Mouse (Mus musculus): ENCODE results near the gene Fignl2. TPM values are rescaled to one million over a fixed set of nuclear protein-coding genes. Genes with fewer than 3 reads are reported as not detected.

The Fignl2 gene
- polyA plus RNA-seq, 1 experiment from 2014 or later: 0.26 TPM

GRCm38 (mm10) chr15:101005717-101006116 lies 72.7 kb downstream of the Fignl2 start:
- no peak for DNase-seq (ENCODE audit: low spot score)

GRCm38 (mm10) chr15:101004538-101004937 lies 73.8 kb downstream of the Fignl2 start:
- peak; percentile 23 for DNase-seq (ENCODE audit: low spot score)
- Histone ChIP-seq H3K9ac (ENCODE audit: low read depth, low read length) (no peak overlapping the region), H3K27me3 (replicated peaks; ENCODE audit: control insufficient read depth, insufficient read depth, low read length) (no peaks in the 10 kb centered on the region), H3K27ac (replicated peaks; ENCODE audit: low read depth, low read length) (no peak overlapping the region), H3K4me1 (ENCODE audit: control insufficient read depth, insufficient read depth, low read length) (no peaks in the 10 kb centered on the region), H3K4me3 (ENCODE audit: low read depth, low read length) (no peak overlapping the region), H3K9me3 (ENCODE audit: control insufficient read depth, low read length) (no peaks in the 10 kb centered on the region), H3K36me3 (ENCODE audit: control insufficient read depth, insufficient read depth, low read length) (no peaks in the 10 kb centered on the region), H3K4me2 (ENCODE audit: low read depth, low read length) (no peak overlapping the region)
- WGBS: 58% methylated on average over 3 of the region's 3 CpGs
- peak; percentile 62; the same call in 1 of the 2 replicates for ATAC-seq (ENCODE audit: low read depth)

More at GRCm38 (mm10) chr15:101005717-101006116, 72.7 kb downstream of the Fignl2 start:
- no peaks in the 10 kb centered on the region for H3K36me3 ChIP-seq (ENCODE audit: control insufficient read depth, insufficient read depth, low read length)
- H3K27ac ChIP-seq (replicated peaks; ENCODE audit: low read depth, low read length): no peak overlapping the region
- H3K4me2 ChIP-seq (ENCODE audit: low read depth, low read length): no peak overlapping the region
- no peaks in the 10 kb centered on the region for H3K9me3 ChIP-seq (ENCODE audit: control insufficient read depth, low read length)
- ATAC-seq (ENCODE audit: low read depth): no peak
- H3K4me1 ChIP-seq (ENCODE audit: control insufficient read depth, insufficient read depth, low read length): no peaks in the 10 kb centered on the region
- no peak overlapping the region for H3K4me3 ChIP-seq (ENCODE audit: low read depth, low read length)
- H3K27me3 ChIP-seq (replicated peaks; ENCODE audit: control insufficient read depth, insufficient read depth, low read length): no peaks in the 10 kb centered on the region
- H3K9ac ChIP-seq (ENCODE audit: low read depth, low read length): no peak overlapping the region
- WGBS: 81% methylated on average over 8 of the region's 8 CpGs

GRCm38 (mm10) chr15:101002466-101002865 lies 75.9 kb downstream of the Fignl2 start:
- no peaks in the 10 kb centered on the region for H3K27me3 ChIP-seq (replicated peaks; ENCODE audit: control insufficient read depth, insufficient read depth, low read length)
- DNase-seq (ENCODE audit: low spot score): no peak
- H3K4me1 ChIP-seq (ENCODE audit: control insufficient read depth, insufficient read depth, low read length): no peaks in the 10 kb centered on the region
- no peaks in the 10 kb centered on the region for H3K36me3 ChIP-seq (ENCODE audit: control insufficient read depth, insufficient read depth, low read length)
- H3K27ac ChIP-seq (replicated peaks; ENCODE audit: low read depth, low read length): no peak overlapping the region
- ATAC-seq (ENCODE audit: low read depth): no peak
- H3K4me2 ChIP-seq (ENCODE audit: low read depth, low read length): no peak overlapping the region
- no peak overlapping the region for H3K9ac ChIP-seq (ENCODE audit: low read depth, low read length)
- no peak overlapping the region for H3K4me3 ChIP-seq (ENCODE audit: low read depth, low read length)
- no peaks in the 10 kb centered on the region for H3K9me3 ChIP-seq (ENCODE audit: control insufficient read depth, low read length)
- 88% methylated on average over 3 of the region's 3 CpGs for WGBS

DNA sequence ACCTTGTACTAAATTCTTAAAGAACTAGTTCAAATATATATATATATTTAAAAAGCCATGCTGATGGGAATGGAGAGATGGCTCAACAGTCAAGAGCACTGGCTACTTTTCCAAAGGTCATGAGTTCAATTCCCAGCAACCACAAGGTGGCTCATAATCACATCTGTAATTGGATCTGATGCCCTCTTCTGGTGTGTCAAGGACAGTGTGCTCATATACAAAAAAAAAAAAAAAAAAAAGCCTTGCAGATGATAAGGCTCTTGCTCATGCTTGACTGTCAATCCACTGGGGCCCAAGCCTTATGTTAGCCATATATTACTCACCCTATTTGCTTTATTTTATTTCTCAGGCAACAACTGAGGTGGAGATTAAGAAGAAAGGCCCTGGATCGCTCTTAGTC lies 76.7 kb downstream of the Fignl2 start:
- Histone ChIP-seq H3K4me3 (ENCODE audit: low read depth, low read length) (no peak overlapping the region), H3K36me3 (ENCODE audit: control insufficient read depth, insufficient read depth, low read length) (no peaks in the 10 kb centered on the region), H3K4me2 (ENCODE audit: low read depth, low read length) (no peak overlapping the region), H3K9ac (ENCODE audit: low read depth, low read length) (no peak overlapping the region), H3K4me1 (ENCODE audit: control insufficient read depth, insufficient read depth, low read length) (no peaks in the 10 kb centered on the region), H3K27ac (replicated peaks; ENCODE audit: low read depth, low read length) (no peak overlapping the region), H3K9me3 (ENCODE audit: control insufficient read depth, low read length) (no peaks in the 10 kb centered on the region), H3K27me3 (replicated peaks; ENCODE audit: control insufficient read depth, insufficient read depth, low read length) (no peaks in the 10 kb centered on the region)
- WGBS: 95% methylated on average over 1 of the region's 1 CpGs
- ATAC-seq (ENCODE audit: low read depth): no peak
- DNase-seq (ENCODE audit: low spot score): no peak

Other genes with a start within 250 kb of the Fignl2 start
- 4.9 and 5.3 TPM in 2 replicates for gene Scn8a, start 208.7 kb downstream of the Fignl2 start, polyA plus RNA-seq (2014; fragmentation: Nextera tagmentation; extraction: Ambion mirVana)
- not detected in 2 replicates for gene Gm47841, start 31.2 kb downstream of the Fignl2 start, polyA plus RNA-seq (2014; fragmentation: Nextera tagmentation; extraction: Ambion mirVana)
- gene Ankrd33, start 37.2 kb upstream of the Fignl2 start, polyA plus RNA-seq (2014; fragmentation: Nextera tagmentation; extraction: Ambion mirVana): not detected in 2 replicates
- gene Acvrl1, start 50.0 kb upstream of the Fignl2 start, polyA plus RNA-seq (2014; fragmentation: Nextera tagmentation; extraction: Ambion mirVana): 11.5 and 13.5 TPM in 2 replicates
- gene Acvr1b, start 95.5 kb upstream of the Fignl2 start, polyA plus RNA-seq (2014; fragmentation: Nextera tagmentation; extraction: Ambion mirVana): 10.2 and 10.7 TPM in 2 replicates
- 6.1 and 7.9 TPM in 2 replicates for gene Grasp, start 145.6 kb upstream of the Fignl2 start, polyA plus RNA-seq (2014; fragmentation: Nextera tagmentation; extraction: Ambion mirVana)
- 11.5 and 12.4 TPM in 2 replicates for gene Nr4a1, start 175.7 kb upstream of the Fignl2 start, polyA plus RNA-seq (2014; fragmentation: Nextera tagmentation; extraction: Ambion mirVana)
- 49.9 and 62.0 TPM in 2 replicates for gene Atg101, start 205.7 kb upstream of the Fignl2 start, polyA plus RNA-seq (2014; fragmentation: Nextera tagmentation; extraction: Ambion mirVana)
- 0.79 and 0.84 TPM in 2 replicates for gene 6030408B16Rik, start 214.6 kb upstream of the Fignl2 start, polyA plus RNA-seq (2014; fragmentation: Nextera tagmentation; extraction: Ambion mirVana)